Mouse (Mus musculus) E14TG2a.4 (cell line): ENCODE data around the gene Nodal.

Experiments used
- CTCF ChIP-seq: conservative IDR thresholded peaks from 2 replicates; pipeline ENCODE4 v1.5.1; 2014; ENCODE audit warnings: low read length
- NANOG ChIP-seq: IDR thresholded peaks from 2 replicates; pipeline ENCODE4 v1.6.1; 2014; ENCODE audit warnings: borderline replicate concordance, low read length, mixed read lengths

DNA sequence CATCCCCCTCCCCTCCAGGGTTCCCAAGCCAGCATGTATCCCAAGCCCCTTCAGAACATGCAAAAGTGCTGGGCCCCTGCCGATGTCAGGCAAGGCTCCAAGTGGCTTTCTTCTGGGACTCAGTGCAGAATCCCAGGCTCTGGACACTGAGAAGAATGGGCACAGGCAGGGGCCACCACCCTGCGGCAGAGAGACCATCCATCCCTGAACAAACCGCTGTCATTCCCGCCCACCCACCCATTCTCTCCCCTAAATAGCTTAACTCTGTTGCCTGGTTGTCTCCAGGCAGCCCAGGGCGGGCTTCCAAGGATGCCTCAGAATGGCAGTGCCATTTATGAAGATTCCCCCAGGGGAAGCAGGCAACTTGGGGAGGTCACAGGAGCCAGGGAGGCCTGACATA is 28.8 kb upstream of the Nodal start:
- no peak for TF ChIP-seq CTCF
- TF ChIP-seq NANOG: no peak
